Mouse (Mus musculus) 3134 (cell line): ENCODE data around the gene C2cd2.
"Not testable (repeated sequence)": the region's sequence is repeated elsewhere in the genome, so short reads cannot be mapped to it uniquely, and the experiment has no call there.

ENCODE experiments used
- DNase-seq: peaks from one replicate; pipeline ENCODE4 v3.0.0-alpha.2; 2011; ENCODE audit warnings: low spot score; ENCODE audit not compliant: insufficient read length; ENCODE audit errors: extremely low read depth

Gene C2cd2

DNA sequence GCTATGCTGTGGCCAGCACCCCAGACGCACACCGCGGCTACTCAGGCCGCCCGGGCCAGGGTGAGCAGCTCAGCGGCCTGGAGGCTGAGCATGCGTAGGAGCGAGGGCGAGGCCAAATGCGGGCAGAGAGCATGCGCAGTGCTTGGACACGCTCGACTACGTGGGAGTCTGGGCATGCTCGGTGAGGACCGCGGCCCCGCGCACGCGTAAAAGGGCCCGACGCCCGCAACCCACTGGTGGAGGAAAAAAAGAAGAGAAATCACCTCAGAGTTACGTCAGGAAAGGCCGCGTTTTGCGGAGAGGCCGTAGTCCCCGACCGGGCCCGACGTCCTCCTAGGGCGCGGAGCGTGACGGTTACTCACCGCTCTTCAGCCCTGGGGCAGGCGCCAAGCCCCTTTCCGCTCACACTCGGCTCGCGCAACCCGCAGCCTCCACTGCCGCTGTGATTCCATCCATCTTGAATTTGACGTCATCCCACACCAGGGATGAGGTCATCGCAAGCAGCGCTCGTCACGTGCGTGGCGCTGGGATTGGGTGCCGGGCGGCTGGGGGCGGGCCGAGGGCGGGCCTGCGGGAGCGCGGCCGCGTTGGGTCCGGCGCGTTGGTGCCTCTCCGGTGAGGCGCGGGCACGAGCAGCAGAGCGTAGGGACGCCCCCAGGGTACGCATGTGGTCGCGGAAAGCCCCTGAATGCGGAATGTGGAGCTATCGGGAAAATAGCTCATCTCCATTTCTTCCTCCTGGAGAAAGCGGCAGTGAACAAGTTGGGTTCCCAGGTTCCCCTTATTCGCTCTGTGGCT is at the start of gene C2cd2, which contains the start of gene Zbtb21:
C2cd2 (minus strand) TSS at position 448 of the 798 bp plus-strand sequence.
Zbtb21 (minus strand) TSS at position 472 of the 798 bp plus-strand sequence.
- DNase-seq: peak; percentile 96

DNA sequence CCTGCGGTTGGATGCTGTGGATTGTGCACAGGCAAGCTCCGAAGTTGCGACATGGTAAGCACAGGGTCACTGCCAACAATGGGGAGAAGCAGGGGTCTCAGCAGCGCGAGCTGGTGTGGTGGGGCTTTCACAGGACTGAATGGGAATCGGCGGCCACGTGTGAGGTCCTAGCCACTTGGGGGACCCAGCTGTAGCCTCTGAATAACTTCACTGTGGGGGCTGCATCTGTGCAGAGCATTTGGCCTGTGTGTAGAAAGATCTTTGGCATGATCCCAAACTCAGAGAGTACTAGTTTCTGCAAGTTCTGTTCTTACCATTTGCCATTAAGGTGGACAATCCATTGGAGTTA is 35.0 kb upstream of the C2cd2 start:
- DNase-seq: not testable (repeated sequence)

DNA sequence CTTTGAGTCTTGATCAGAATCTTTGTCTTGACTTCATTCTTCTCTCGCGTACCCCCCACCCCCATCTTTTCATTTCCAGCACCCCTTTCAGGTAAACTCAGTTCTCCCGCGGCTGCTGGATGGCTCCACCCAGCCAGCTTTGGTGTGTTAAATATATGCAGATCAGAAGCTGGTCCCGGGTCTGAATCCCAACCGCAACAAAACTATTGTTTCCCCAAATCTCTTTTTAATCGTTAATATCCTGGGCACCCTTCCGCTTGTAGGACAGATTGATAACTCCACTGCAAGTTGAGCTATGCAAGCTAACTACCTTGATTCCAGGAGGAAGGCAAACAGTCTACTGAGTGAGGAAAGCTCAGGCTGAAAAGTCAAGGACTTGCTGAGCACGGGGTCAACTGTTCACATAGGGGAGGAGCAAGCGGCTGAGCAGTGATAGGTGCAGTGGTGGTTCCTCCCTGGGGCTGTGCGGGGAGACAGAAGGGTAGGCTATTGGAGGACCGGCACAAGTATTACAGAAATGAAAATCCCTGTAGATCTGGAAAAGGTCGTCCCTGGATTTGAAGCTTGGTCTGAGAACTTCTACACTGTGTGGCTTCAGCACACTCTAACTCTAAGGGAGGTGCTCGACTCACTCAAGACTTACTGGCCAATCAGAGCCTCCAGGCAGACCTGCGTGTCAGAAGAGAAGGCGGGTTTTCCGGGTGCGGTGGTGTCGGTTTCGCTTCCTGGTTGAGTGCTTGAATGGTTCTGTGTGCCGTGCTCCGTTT is 34.4 kb upstream of the C2cd2 start, which contains the start of gene B230307C23Rik:
B230307C23Rik (plus strand) TSS at position 700 of the 767 bp plus-strand sequence.
- peak; percentile 83 for DNase-seq

DNA sequence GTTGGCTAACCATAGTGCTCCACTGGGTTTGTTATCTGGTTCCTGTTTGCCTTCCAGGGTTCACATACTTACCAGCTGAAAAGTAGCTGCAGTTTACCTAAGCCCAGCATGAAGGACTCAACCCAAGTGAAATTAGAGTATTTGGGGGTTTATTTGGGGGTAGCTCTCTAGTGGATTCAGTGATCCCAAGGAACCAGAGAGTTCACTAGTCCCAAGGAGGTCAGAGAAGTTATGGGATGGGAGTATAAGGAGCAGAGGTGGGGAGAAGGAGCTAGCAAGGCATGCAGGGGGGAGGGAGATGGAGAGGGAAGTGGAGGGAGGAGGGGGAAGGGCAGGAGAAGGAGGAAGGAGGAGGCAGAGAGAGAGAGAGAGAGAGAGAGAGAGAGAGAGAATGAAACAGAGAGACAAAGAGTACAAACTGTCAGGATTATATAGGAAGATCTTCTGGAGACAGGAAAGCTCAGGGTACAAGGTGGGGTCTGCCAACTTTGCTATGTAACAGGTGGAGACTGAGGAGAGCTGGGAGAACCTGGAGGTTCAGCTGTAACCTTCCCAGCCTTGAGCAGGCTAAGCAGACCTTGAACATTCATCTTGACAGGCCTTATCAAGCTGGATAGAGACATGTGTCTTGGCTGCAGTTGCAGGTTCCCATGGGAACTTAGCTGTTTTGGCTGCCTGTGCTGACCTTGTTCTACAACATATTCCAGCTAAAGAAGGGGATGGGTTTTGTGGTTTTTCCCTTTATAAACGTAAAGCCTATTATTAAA is 33.6 kb upstream of the C2cd2 start:
- no peak for DNase-seq

DNA sequence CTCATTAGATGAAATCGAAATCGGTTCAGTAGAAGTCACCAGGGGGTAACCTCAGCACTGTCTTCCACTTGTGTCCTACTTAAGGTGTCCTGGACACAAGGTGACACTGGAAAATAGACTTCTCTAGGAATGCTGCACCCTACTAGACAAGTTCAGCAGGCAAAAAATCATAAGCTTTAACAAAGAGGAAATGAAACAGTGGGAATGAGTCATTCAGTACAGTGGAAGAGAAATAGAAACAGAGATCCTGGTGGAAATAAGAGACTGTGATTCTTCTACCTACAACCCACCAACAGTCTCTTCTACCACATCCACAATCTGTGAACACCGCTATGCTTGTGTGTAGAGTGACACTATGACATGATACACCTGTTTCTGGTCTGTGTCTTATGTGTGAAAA is 30.1 kb upstream of the C2cd2 start:
- not testable (repeated sequence) for DNase-seq

DNA sequence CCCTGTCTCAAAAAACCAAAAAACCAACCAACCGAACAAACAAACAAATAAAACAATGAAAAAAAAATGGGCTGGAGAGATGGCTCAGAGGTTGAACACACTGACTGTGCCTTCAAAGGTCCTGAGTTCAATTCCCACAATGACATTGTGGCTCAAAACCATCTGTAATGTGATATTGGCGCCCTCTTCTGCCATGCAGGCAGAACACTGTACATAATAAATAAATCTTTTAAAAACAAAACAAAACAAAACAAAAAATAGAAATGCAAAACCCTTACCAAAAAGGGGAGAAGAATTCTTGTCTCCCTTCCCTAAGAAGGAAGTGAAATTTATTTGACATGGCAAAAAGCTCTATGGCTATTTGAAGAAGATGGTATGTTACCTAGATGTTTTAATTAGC is 29.1 kb upstream of the C2cd2 start:
- no peak for DNase-seq

DNA sequence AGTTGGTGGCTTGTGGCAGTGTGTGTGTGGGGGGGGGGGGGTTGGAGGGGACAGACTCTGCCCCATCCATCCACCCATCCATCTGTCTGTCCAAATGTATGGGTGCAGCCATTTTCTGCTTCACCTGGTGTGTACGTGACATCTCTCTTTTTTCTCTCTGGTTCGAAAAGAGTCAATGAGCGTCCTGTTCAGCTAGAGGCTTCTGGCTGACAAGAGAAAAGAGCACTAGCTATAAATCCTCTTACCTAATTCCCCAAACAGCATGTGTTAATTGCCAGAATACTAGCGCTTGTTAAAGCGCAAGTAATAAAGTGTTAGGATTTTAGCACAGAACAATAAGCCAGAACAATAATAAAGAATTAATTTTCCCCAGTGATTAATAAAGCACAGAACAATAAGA is 22.2 kb upstream of the C2cd2 start:
- no peak for DNase-seq

DNA sequence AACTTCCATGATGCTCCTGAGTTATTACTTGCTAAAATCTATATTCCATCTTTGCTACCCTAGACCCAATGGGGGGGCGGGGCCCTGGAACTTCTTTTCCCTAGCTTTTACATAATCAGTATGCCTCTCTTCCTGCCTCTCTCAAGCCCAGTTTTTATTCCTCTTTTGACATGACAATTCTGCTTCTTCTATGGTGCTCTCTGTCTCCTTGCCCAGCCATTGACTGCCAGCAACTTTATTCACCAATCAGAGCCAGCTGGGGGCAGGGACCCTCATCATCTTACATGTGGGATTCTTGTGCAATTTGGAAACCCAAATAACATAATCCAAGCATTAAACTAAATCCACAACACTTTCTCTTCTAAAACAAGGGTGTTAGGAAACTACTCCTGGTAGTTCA is 19.0 kb upstream of the C2cd2 start:
- DNase-seq: no peak

DNA sequence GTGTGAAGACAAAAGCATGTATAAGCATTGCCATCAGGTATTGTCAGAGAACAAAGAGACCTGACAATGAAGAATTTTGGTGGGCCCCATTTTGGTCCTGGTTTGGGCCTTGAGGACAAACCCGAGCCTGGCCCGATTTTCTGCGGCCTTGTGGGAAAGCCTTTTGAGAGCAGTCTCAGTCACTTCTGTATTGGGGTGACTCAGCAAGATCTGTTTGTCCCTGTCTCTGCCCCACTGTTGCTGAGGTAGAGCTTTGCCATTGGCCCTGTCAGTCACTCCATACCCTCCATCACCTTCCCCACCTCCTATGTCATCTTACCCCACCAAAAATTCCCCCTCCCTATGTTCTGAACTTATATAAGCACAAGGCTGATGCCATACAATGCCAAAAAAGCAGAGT is 15.3 kb upstream of the C2cd2 start:
- DNase-seq: no peak

DNA sequence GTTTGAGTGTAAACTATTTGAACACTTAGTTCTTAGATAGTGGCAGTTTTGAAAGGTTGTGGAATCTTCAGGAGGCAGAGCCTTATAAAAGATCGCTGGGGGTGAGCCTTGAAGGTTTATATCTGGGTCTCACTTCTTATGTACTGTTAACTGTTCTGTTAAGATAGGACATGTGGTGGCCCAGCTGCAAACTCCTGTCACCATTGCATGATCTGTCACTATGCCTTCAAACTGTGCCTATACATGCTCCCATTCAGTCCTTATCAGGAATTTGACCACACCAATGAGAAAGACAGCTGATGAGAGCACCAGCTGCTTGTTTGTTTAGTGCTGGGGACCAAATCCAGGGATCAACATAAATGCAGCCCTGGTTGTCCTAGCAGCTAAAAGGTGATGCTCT is 14.9 kb upstream of the C2cd2 start:
- DNase-seq: no peak

DNA sequence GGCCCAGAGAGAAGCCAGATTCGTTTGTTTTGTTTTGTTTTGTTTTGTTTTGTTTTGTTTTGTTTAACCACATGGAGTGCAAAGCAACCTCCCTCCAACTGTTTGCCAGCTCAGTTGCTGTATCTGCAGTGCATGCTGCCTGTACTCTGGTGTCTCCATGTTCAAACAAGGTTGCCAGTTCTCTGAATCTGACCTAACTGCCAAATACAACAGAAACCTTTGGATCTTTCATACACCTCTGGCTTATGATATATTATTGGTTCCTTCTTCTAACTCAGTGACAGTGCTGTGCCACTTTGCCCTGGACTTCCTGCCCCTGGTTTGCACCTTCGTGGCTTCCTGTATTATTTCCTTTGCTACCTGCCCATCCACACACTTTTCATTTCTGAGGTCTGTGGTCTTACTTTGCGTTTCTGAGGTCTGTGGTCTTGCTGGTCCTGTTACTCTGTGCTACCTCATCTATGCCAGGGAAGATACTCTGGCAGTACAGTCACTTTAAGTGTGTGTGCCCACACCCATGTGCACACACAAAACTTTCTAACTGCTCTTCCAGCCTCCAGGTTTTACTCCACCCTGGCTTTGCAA is 1.6 kb upstream of the C2cd2 start:
- DNase-seq: no peak

DNA sequence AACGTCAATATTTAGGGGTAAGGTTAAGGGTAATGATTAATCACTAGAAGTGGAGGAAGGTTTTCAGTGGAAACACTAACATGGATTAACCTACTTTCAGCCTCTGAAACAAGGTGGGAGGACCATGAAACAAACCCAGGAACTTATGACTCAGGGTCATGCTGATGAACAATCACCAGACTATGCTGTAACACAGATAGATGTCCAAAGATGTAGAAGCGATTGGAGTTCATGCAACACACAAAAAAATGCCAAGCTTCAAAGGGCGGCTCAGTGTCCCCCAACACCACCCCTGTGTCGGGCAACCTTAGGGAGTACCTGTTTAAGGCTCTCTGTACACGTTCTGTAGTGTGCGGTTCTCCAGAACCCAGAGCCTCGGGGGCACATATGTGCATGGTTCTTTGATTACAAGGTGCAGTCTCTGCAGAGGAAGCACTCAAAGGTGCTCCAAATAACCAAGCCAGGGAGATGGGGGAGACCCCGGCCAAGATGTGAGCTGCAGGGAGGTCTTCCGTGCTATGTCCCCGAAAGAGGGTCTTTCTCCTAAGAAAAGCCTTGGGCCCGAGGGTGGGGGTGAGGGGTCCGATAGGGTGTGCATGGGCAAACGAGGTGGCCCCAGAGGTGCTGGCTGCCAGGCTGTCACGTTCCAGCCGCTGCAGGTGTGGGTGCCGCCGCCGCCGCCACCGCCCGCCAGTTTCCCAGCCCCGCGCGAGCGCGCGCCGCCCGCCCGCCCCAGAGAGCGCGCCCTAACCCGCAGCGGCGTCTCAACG is 832 bp downstream of the C2cd2 start:
- DNase-seq: peak; percentile 47

DNA sequence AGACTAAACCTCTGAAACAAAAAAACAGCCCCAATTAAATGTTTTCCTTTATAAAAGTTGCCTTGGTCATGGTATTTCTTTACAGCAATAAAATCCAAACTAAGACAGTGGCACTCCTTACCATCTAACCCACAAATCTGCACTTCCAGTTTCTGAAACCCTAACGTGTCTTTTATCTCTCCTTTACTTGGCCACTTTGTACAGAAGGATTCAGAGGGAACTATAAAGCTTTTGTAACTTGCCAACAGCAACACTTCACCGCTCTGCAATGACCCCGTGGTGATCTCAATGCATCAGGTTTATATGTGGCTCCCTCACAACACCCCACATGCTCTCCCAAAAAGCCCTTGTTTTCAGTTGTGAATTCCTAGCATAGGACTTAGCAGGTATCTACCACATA is 2.0 kb downstream of the C2cd2 start:
- DNase-seq: no peak

DNA sequence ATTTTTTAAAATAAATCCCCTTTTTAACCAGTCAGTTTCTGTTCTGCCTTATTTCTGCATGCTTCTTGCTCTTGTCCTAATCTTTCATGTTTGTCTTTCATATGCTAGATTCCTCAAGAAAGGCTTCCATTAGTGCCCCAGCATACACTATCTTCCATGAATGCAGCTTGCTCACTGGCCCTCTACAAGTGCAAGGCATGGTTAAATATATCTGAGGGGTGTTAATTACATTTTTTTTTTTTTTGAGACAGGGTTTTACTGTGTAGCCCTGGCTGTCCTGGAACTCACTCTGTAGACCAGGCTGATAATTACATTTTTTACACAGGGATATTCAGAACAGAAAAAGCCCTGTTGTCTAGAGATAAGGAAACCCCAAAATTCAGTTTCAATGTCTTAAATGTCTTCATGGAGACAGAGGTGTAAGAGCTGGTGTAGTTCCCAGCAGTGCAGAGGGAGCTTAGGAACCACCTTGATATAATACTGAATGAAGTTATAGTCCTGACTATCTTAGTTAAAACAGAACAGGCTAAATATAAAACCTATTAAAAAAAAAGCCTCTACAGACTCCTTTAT is 3.9 kb downstream of the C2cd2 start:
- DNase-seq: no peak

DNA sequence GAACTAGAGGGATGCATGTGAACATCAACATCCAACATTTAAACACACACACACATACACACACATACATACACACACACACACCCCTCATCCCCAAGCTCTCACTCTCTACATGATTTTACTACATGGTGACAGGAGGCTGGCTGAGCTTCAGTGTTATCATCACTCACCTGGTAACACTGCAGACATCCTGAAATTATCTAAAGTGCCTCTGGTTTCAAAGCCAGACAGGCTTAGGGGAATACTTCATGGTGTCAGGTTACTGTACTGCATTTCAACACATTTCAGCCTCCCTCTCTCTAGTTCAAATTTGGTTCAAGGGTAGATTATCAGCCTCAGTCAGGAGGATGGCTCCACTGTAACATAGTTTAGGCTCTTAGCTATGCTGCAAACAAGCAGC is 4.8 kb downstream of the C2cd2 start:
- DNase-seq: no peak

DNA sequence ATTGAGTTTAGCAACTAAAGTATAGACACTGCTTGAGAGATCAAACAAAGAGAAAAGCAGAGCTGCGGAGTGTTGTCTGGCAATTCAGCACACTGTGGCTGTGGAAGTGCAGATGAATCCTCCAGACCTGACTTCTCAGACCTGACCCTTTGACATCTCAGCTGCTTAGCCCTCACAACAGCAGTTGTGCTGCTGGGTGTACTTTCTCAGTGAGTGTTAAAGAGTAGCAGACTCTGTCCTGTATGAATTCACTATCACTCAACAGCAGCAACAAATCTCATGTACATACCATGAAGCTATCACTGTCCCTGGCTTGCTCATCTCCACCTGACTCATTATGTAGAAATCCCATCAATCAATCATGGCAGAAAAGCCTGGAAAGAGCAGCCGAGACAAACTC is 6.4 kb downstream of the C2cd2 start:
- no peak for DNase-seq

DNA sequence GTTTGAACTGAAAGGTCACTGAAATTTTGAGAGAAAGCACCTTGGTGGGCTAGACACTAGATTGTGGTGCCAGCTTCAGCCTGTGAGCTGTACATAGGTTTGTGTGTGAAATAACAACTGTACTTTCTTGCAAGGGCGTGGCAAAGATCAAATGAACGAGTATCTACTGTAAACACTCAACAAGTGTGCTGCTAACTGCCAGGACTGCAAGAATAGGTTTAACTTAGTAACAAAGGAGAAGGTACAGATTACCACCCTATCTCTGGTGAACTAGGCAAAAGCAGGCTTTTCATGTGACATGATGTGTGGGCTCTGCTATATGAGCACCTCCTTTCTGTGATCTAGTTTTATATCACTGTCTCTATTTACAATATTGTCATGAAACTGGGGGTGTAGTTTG is 9.1 kb downstream of the C2cd2 start:
- DNase-seq: no peak

DNA sequence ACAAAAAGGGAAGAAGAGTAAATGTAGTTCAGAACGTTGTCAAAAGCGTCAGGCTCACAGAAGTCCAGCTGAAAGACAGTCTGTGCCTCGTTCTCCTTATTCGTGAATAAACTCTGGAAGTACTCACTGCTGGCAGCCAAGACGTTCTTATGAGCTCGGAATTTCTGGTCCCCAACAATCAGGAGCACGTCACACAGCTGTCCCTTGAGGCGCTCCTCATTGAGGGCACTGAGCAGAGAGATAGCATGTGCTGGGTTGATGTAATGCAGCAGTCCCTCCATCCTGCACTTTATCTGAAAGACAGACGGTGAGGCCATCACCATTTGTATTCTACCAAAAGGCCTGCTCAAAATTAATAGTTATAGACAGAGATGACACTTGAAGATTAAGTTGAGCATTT is 9.6 kb downstream of the C2cd2 start:
- DNase-seq: no peak

DNA sequence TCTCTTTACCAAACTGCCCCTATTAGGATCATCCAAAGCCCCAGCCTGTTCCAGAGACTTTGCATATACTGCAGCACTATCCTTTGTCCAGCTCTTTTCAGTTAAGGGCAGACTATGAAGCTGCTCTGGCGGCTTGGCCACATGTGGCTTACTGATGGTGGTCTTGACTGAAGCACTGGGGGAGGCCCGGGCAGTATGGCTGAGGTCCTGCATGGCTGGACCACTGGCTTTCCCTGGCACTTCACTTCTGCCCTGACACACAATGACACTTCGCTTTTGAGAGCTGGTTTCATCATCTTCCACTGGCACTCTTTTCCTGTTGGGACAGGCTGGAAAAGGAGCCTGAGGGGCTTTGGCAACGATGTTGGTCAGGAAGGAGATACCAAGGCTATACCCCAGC is 10.0 kb downstream of the C2cd2 start:
- no peak for DNase-seq

DNA sequence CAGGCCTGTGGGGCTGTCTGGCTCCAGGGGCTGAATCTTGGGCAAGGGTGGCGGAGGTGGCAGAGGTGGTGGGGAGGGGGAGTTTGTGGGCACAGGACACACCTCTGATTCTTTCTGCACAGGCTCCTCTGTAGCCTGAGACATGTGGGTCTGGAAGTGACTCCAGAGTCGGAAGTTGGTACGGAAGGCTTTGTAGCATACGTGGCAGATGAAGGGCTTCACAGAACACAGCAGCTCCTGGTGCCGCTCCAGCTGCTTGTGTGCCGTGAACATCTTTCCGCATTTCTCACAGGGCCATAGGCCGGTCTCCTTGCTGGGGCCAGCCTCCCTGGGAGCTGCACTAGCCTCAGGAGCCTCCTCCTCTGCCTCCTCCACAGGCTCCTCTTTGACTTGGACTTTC is 12.3 kb downstream of the C2cd2 start:
- DNase-seq: no peak
